Mouse (Mus musculus) embryo, embryonic 11 days (tissue): ENCODE results near the gene Spdye4b.
"Not testable (repeated sequence)": the region's sequence is repeated elsewhere in the genome, so short reads cannot be mapped to it uniquely, and the experiment has no call there.

Experiments
- DNase-seq: peaks from one replicate; pipeline ENCODE4 v3.0.0-alpha.2; 2015

Spdye4b gene

GRCm38 (mm10) chr5:143180255-143181076, at the start of gene Spdye4b, which contains the start of gene Rbak:
Gene Spdye4b (plus strand): TSS chr5:143181017.
Gene Rbak (minus strand): TSS chr5:143180775.
- DNase-seq = peak; percentile 98

- DNase-seq = no peak
Observed at GRCm38 (mm10) chr5:143132935-143133514, 47.8 kb upstream of the Spdye4b start.

- DNase-seq = not testable (repeated sequence)
Observed at GRCm38 (mm10) chr5:143134216-143135010, 46.4 kb upstream of the Spdye4b start.

- no peak for DNase-seq
Observed at GRCm38 (mm10) chr5:143135042-143135441, 45.8 kb upstream of the Spdye4b start.

GRCm38 (mm10) chr5:143137580-143137979, 43.2 kb upstream of the Spdye4b start:
- DNase-seq = no peak

GRCm38 (mm10) chr5:143147481-143147880, 33.3 kb upstream of the Spdye4b start, which contains the start of gene Olfr718-ps1:
Gene Olfr718-ps1 (minus strand): TSS chr5:143147581.
- no peak for DNase-seq

- DNase-seq = no peak
Observed at GRCm38 (mm10) chr5:143148661-143149060, 32.2 kb upstream of the Spdye4b start.

GRCm38 (mm10) chr5:143149536-143149935, 31.3 kb upstream of the Spdye4b start:
- no peak for DNase-seq

- no peak for DNase-seq
Observed at GRCm38 (mm10) chr5:143150044-143150443, 30.8 kb upstream of the Spdye4b start.

- no peak for DNase-seq
Observed at GRCm38 (mm10) chr5:143153756-143154155, 27.1 kb upstream of the Spdye4b start.

GRCm38 (mm10) chr5:143155534-143155933, 25.3 kb upstream of the Spdye4b start:
- no peak for DNase-seq

- peak; percentile 37 for DNase-seq
Observed at GRCm38 (mm10) chr5:143165508-143166070, 15.2 kb upstream of the Spdye4b start.

GRCm38 (mm10) chr5:143175970-143176369, 4.8 kb upstream of the Spdye4b start:
- DNase-seq = no peak

- no peak for DNase-seq
Observed at GRCm38 (mm10) chr5:143177541-143178200, 3.1 kb upstream of the Spdye4b start.

GRCm38 (mm10) chr5:143179179-143179578, 1.6 kb upstream of the Spdye4b start:
- DNase-seq = peak; percentile 38

GRCm38 (mm10) chr5:143188014-143188413, 7.2 kb downstream of the Spdye4b start:
- not testable (repeated sequence) for DNase-seq

GRCm38 (mm10) chr5:143192806-143193205, 12.0 kb downstream of the Spdye4b start:
- no peak for DNase-seq

GRCm38 (mm10) chr5:143194747-143195146, 13.9 kb downstream of the Spdye4b start:
- DNase-seq = not testable (repeated sequence)

- no peak for DNase-seq
Observed at GRCm38 (mm10) chr5:143195166-143195565, 14.3 kb downstream of the Spdye4b start.

- DNase-seq = no peak
Observed at GRCm38 (mm10) chr5:143196506-143196905, 15.7 kb downstream of the Spdye4b start.

GRCm38 (mm10) chr5:143205015-143205414, 24.2 kb downstream of the Spdye4b start:
- DNase-seq = no peak

GRCm38 (mm10) chr5:143213832-143214231, 33.0 kb downstream of the Spdye4b start:
- DNase-seq = no peak
